ENCODE assay signal across 8 mouse cellular contexts in the genomic region with DNA sequence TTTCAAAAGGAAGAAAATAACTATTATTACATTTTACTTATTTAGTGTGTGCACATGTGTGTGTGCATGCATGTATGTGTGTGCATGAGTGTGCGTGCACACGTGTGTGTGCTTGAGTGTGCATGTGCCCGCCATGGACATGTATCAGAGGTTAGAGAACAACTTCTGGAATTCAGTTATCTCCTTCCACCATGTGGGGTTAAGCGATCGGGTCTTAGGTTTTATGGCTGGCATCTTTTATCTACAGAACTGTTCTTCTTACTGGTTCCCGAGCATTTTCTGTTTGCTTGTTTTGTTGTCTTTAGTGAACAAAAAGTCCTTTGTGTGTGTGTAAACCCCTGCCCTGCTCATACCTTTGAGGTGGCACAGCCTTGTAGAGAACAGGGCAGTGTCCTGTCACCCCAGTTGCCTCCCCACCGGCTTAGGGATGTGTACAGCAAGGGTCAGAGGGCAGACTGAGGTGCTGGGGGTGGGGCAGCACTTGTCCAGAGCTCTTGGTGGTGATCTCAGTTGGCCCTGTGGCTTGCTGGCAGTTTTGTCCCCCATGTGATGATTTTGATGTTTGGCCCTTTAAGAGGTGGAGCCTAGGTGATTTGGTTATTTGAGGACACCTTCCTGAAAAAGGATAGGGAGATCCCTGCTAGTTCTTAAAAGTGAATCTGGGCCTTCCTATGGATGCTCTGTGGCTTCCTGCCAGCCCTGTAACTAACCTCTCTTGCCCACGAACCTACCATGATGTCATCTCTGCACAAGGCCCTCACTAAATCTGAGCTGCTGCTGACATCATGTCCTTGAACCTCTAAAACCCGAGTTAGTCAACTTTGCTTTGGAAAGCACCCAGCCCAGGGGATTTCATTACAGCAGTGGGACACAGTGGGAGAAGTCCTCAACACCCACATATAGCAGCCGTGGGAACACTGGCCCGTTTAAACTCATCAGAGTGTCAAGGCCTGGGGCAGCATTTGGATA. TPM values are rescaled to one million over a fixed set of nuclear protein-coding genes. Genes with fewer than 3 reads are reported as not detected.
DNase-seq lines count a peak whose midpoint lies in the region; ATAC-seq and TF ChIP-seq lines count a peak whose summit lies in the region.

No protein-coding gene starts in this region.

- H3K9ac ChIP-seq in intestine, embryonic 14.5 days (ENCODE audit: low read length): no peak overlapping the region

- H3K27me3 ChIP-seq in intestine, embryonic 14.5 days (replicated peaks; ENCODE audit: control insufficient read depth, insufficient read depth, low read length): no peaks in the 10 kb centered on the region
- H3K27me3 ChIP-seq in myocyte (ENCODE audit: control insufficient read depth, insufficient read depth, insufficient read length): no peaks in the 10 kb centered on the region

- no peak for TF ChIP-seq POLR2A in myocyte (IDR thresholded peaks at IDR 0.05; ENCODE audit: insufficient read length, low read depth)

- 62% methylated on average over 11 of the region's 11 CpGs for WGBS in intestine, embryonic 14.5 days

- peaks cover 94% of the 10 kb centered on the region for H3K79me2 ChIP-seq in myocyte (ENCODE audit: control insufficient read depth, insufficient read depth)

- H3K9me3 ChIP-seq in intestine, embryonic 14.5 days (ENCODE audit: control insufficient read depth, low read length): no peaks in the 10 kb centered on the region

- H3K36me3 ChIP-seq in intestine, embryonic 14.5 days (ENCODE audit: control insufficient read depth, insufficient read depth, low read length): peaks cover 8% of the 10 kb centered on the region; the same call in 1 of the 2 replicates
- peaks cover 5% of the 10 kb centered on the region for H3K36me3 ChIP-seq in myocyte (ENCODE audit: control insufficient read depth, insufficient read depth)

- DNase-seq in kidney, adult 18-20 months: peak; percentile 43
- no peak for DNase-seq in kidney, postnatal 10 days
- peak; percentile 64 for DNase-seq in adrenal gland, postnatal 25 days
- DNase-seq in intestine, embryonic 14.5 days (ENCODE audit: low spot score): no peak
- DNase-seq in ovary, postnatal 14 days (ENCODE audit: low spot score): no peak
- DNase-seq in cerebellum, postnatal 14 days: no peak
- DNase-seq in thymus, postnatal 0 days (ENCODE audit: low spot score): no peak

- H3K4me3 ChIP-seq in intestine, embryonic 14.5 days (ENCODE audit: low read depth, low read length): no peak overlapping the region
- H3K4me3 ChIP-seq in myocyte: no peak overlapping the region

- H3K4me2 ChIP-seq in intestine, embryonic 14.5 days (ENCODE audit: low read length): peak overlapping the region; percentile 20
- H3K4me2 ChIP-seq in myocyte (ENCODE audit: low read depth): peak overlapping the region; percentile 94

- no peak overlapping the region for H3K27ac ChIP-seq in intestine, embryonic 14.5 days (ENCODE audit: low read depth)

- ATAC-seq in intestine, embryonic 14.5 days (replicated peaks; ENCODE audit: low FRiP score, low TSS enrichment, low read depth): no peak

- peaks cover 58% of the 10 kb centered on the region for H3K4me1 ChIP-seq in intestine, embryonic 14.5 days (replicated peaks; ENCODE audit: control insufficient read depth, insufficient read depth, low read length)

- H3ac ChIP-seq in myocyte (ENCODE audit: control insufficient read depth, insufficient read length): no peak overlapping the region

TF ChIP-seq in myocyte, 11 proteins besides CTCF, POLR2A, EP300 and RAD21:
- TF ChIP-seq MYOD1 (IDR thresholded peaks at IDR 0.05; ENCODE audit: control insufficient read depth in 1 of 3, insufficient read length in 2 of 3, low read depth in 2 of 3): peak in 1 of 3 experiments; percentile 4
- 0 out of 2 replicates have a peak, but pooled peaks have one; percentile 14 for TF ChIP-seq CEBPB (IDR thresholded peaks at IDR 0.05; ENCODE audit: insufficient read depth, poor library complexity, severe bottlenecking)
- no peak for TF ChIP-seq POLR2AphosphoS2 (IDR thresholded peaks at IDR 0.05; ENCODE audit: insufficient read length, low read depth)

RNA-seq across cellular contexts. Expression of gene Hs6st1, which starts 4.7 kb away (rescaled TPM):
- total RNA-seq in adrenal gland, postnatal 25 days (2021): 140 and 171 TPM in 2 replicates
- polyA plus RNA-seq in intestine, embryonic 14.5 days (2014; fragmentation: Nextera tagmentation; extraction: Ambion mirVana): 8.3 and 8.5 TPM in 2 replicates
- 66.6 TPM for polyA plus RNA-seq in myocyte (2012; fragmentation: generic; extraction: Trizol)
- 11.5 and 14.5 TPM in 2 replicates for polyA plus RNA-seq in thymus, postnatal 0 days (2015; fragmentation: Nextera tagmentation; extraction: Ambion mirVana)

Comparison
In these comparisons a context has a peak if more than half of its experiments do, and no peak if none do; other contexts are left out.
1. DNase-seq: peak in kidney, adult 18-20 months (single experiment) and adrenal gland, postnatal 25 days (single experiment); none in kidney, postnatal 10 days (single experiment), intestine, embryonic 14.5 days (single experiment), ovary, postnatal 14 days (single experiment), cerebellum, postnatal 14 days (0 of 2) and thymus, postnatal 0 days (single experiment).